Mouse (Mus musculus) bone marrow macrophage, adult 2 months (primary cell): ENCODE results near the gene Gpr137c.

ENCODE experiments used
- CTCF ChIP-seq: IDR thresholded peaks from 2 replicates; pipeline ENCODE4 v1.5.1; 2012; ENCODE audit warnings: low read depth, mild to moderate bottlenecking, low read length, moderate library complexity
- POLR2A ChIP-seq: IDR thresholded peaks from 2 replicates; pipeline ENCODE4 v1.6.1; 2012; ENCODE audit warnings: mild to moderate bottlenecking, low read depth, low read length, borderline replicate concordance

- TF ChIP-seq CTCF: no peak
- no peak for TF ChIP-seq POLR2A
These were observed 40.3 kb upstream of the Gpr137c start for GRCm38 (mm10) chr14:45179186-45179585.
